Mouse (Mus musculus): ENCODE data around the gene Bmp8a.
"Not testable (repeated sequence)": the region's sequence is repeated elsewhere in the genome, so short reads cannot be mapped to it uniquely, and the experiment has no call there.

Gene Bmp8a

GRCm38 (mm10) chr4:123335796-123336585, 7.1 kb downstream of the Bmp8a start:
- in situ Hi-C loops (cut with MboI; ENCODE audit: low pct_unique_long_range_greater_than_20kb in 1 of 2, low sequenced_read_pairs in 2 of 2, unreplicated experiment in 1 of 2), result loop anchor here in 1 of 2 experiments (25.0 kb wide), 2 partner anchors 376 to 576 kb away; partner anchors contain the start of genes 4930535I16Rik, Mycbp, Ndufs5 and Rragc

- in situ Hi-C loops (cut with MboI; ENCODE audit: low pct_unique_long_range_greater_than_20kb in 1 of 2, low sequenced_read_pairs in 2 of 2, unreplicated experiment in 1 of 2), result loop anchor here in 1 of 2 experiments (25.0 kb wide), 2 partner anchors 377 to 577 kb away; partner anchors contain the start of genes 4930535I16Rik, Mycbp, Ndufs5 and Rragc
Measured at GRCm38 (mm10) chr4:123335244-123335643, 7.8 kb downstream of the Bmp8a start.

- in situ Hi-C loops (cut with MboI; ENCODE audit: low pct_unique_long_range_greater_than_20kb in 1 of 2, low sequenced_read_pairs in 2 of 2, unreplicated experiment in 1 of 2), result loop anchor here in 1 of 2 experiments (25.0 kb wide), 2 partner anchors 378 to 578 kb away; partner anchors contain the start of genes 4930535I16Rik, Mycbp, Ndufs5 and Rragc
Measured at GRCm38 (mm10) chr4:123334177-123334576, 8.9 kb downstream of the Bmp8a start.

GRCm38 (mm10) chr4:123333151-123333550, 9.9 kb downstream of the Bmp8a start:
- in situ Hi-C loops (cut with MboI; ENCODE audit: low pct_unique_long_range_greater_than_20kb in 1 of 2, low sequenced_read_pairs in 2 of 2, unreplicated experiment in 1 of 2), result loop anchor here in 1 of 2 experiments (25.0 kb wide), 2 partner anchors 379 to 579 kb away; partner anchors contain the start of genes 4930535I16Rik, Mycbp, Ndufs5 and Rragc

GRCm38 (mm10) chr4:123331961-123332360, 11.1 kb downstream of the Bmp8a start:
- in situ Hi-C loops (cut with MboI; ENCODE audit: low pct_unique_long_range_greater_than_20kb in 1 of 2, low sequenced_read_pairs in 2 of 2, unreplicated experiment in 1 of 2), result loop anchor here in 1 of 2 experiments (25.0 kb wide), 2 partner anchors 380 to 580 kb away; partner anchors contain the start of genes 4930535I16Rik, Mycbp, Ndufs5 and Rragc

GRCm38 (mm10) chr4:123331326-123331725, 11.7 kb downstream of the Bmp8a start:
- in situ Hi-C loops (cut with MboI; ENCODE audit: low pct_unique_long_range_greater_than_20kb in 1 of 2, low sequenced_read_pairs in 2 of 2, unreplicated experiment in 1 of 2), result loop anchor here in 1 of 2 experiments (25.0 kb wide), 2 partner anchors 381 to 581 kb away; partner anchors contain the start of genes 4930535I16Rik, Mycbp, Ndufs5 and Rragc

- in situ Hi-C loops (cut with MboI; ENCODE audit: low pct_unique_long_range_greater_than_20kb in 1 of 2, low sequenced_read_pairs in 2 of 2, unreplicated experiment in 1 of 2), result loop anchor here in 1 of 2 experiments (25.0 kb wide), 2 partner anchors 383 to 583 kb away; partner anchors contain the start of genes 4930535I16Rik, Mycbp, Ndufs5 and Rragc
Measured at GRCm38 (mm10) chr4:123328946-123329345, 14.1 kb downstream of the Bmp8a start.

GRCm38 (mm10) chr4:123327630-123328029, 15.4 kb downstream of the Bmp8a start:
- in situ Hi-C loops (cut with MboI; ENCODE audit: low pct_unique_long_range_greater_than_20kb in 1 of 2, low sequenced_read_pairs in 2 of 2, unreplicated experiment in 1 of 2), result loop anchor here in 1 of 2 experiments (25.0 kb wide), 2 partner anchors 385 to 585 kb away; partner anchors contain the start of genes 4930535I16Rik, Mycbp, Ndufs5 and Rragc

GRCm38 (mm10) chr4:123326087-123326486, 17.0 kb downstream of the Bmp8a start:
- in situ Hi-C loops (cut with MboI; ENCODE audit: low pct_unique_long_range_greater_than_20kb in 1 of 2, low sequenced_read_pairs in 2 of 2, unreplicated experiment in 1 of 2), result loop anchor here in 1 of 2 experiments (25.0 kb wide), 2 partner anchors 386 to 586 kb away; partner anchors contain the start of genes 4930535I16Rik, Mycbp, Ndufs5 and Rragc

- in situ Hi-C loops (cut with MboI; ENCODE audit: low pct_unique_long_range_greater_than_20kb in 1 of 2, low sequenced_read_pairs in 2 of 2, unreplicated experiment in 1 of 2), result no loop called here
Measured at GRCm38 (mm10) chr4:123323534-123323933, 19.5 kb downstream of the Bmp8a start, which contains the start of gene Oxct2a. Gene Oxct2a (minus strand): TSS chr4:123323634.

GRCm38 (mm10) chr4:123322910-123323309, 20.1 kb downstream of the Bmp8a start:
- in situ Hi-C loops (cut with MboI; ENCODE audit: low pct_unique_long_range_greater_than_20kb in 1 of 2, low sequenced_read_pairs in 2 of 2, unreplicated experiment in 1 of 2), result not testable (repeated sequence)

GRCm38 (mm10) chr4:123314497-123314896, 28.6 kb downstream of the Bmp8a start:
- in situ Hi-C loops (cut with MboI; ENCODE audit: low pct_unique_long_range_greater_than_20kb in 1 of 2, low sequenced_read_pairs in 2 of 2, unreplicated experiment in 1 of 2), result no loop called here

- in situ Hi-C loops (cut with MboI; ENCODE audit: low pct_unique_long_range_greater_than_20kb in 1 of 2, low sequenced_read_pairs in 2 of 2, unreplicated experiment in 1 of 2), result no loop called here
Measured at GRCm38 (mm10) chr4:123313010-123313409, 30.0 kb downstream of the Bmp8a start.

- in situ Hi-C loops (cut with MboI; ENCODE audit: low pct_unique_long_range_greater_than_20kb in 1 of 2, low sequenced_read_pairs in 2 of 2, unreplicated experiment in 1 of 2), result no loop called here
Measured at GRCm38 (mm10) chr4:123311845-123312244, 31.2 kb downstream of the Bmp8a start.

GRCm38 (mm10) chr4:123308292-123308691, 34.8 kb downstream of the Bmp8a start:
- in situ Hi-C loops (cut with MboI; ENCODE audit: low pct_unique_long_range_greater_than_20kb in 1 of 2, low sequenced_read_pairs in 2 of 2, unreplicated experiment in 1 of 2), result no loop called here

GRCm38 (mm10) chr4:123306999-123307398, 36.1 kb downstream of the Bmp8a start:
- in situ Hi-C loops (cut with MboI; ENCODE audit: low pct_unique_long_range_greater_than_20kb in 1 of 2, low sequenced_read_pairs in 2 of 2, unreplicated experiment in 1 of 2), result no loop called here

- in situ Hi-C loops (cut with MboI; ENCODE audit: low pct_unique_long_range_greater_than_20kb in 1 of 2, low sequenced_read_pairs in 2 of 2, unreplicated experiment in 1 of 2), result no loop called here
Measured at GRCm38 (mm10) chr4:123305789-123306188, 37.3 kb downstream of the Bmp8a start.

- in situ Hi-C loops (cut with MboI; ENCODE audit: low pct_unique_long_range_greater_than_20kb in 1 of 2, low sequenced_read_pairs in 2 of 2, unreplicated experiment in 1 of 2), result no loop called here
Measured at GRCm38 (mm10) chr4:123298980-123299670, 43.9 kb downstream of the Bmp8a start.

All from mouse embryonic stem cell (cell line).